Mouse (Mus musculus): ENCODE measurements around the gene Mrps35.

- TF ChIP-seq POLR2A (IDR thresholded peaks at IDR 0.05; ENCODE audit: insufficient read length, low read depth) (no peak), USF1 (IDR thresholded peaks at IDR 0.05; ENCODE audit: low read depth) (no peak), MYOG (IDR thresholded peaks at IDR 0.05; ENCODE audit: control insufficient read depth in 1 of 3, insufficient read depth in 1 of 3, insufficient read length in 2 of 3, low read depth in 2 of 3) (no peak), E2F4 (IDR thresholded peaks at IDR 0.05; ENCODE audit: insufficient read depth) (no peak), CEBPB (IDR thresholded peaks at IDR 0.05; ENCODE audit: insufficient read depth, poor library complexity, severe bottlenecking) (no peak)
These were observed 14.2 kb upstream of the Mrps35 start for GRCm38 (mm10) chr6:147028396-147028795.
